Mouse (Mus musculus): ENCODE results near the gene Ifnar1.

Gene Ifnar1

DNA sequence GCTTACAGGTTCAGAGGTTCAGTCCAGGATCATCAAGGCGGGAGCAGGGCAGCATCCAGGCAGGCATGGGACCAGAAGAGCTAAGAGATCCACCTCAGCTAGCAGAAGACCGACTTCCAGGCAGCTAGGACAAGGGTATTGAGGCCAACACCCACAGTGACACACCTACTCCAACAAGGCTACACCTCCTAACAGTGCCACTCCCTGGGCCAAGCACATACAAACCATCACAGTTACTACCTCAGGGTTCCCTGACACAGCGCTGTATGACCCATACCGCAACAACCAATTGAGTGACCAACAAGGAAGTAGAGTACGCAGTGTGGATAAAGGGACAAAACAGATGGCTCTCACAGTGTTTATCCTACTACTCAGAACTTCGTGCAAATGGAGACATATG is 51.3 kb downstream of the Ifnar1 start:
- DNase-seq (ENCODE audit: extremely low read depth, insufficient read length, low spot score) = no peak

DNA sequence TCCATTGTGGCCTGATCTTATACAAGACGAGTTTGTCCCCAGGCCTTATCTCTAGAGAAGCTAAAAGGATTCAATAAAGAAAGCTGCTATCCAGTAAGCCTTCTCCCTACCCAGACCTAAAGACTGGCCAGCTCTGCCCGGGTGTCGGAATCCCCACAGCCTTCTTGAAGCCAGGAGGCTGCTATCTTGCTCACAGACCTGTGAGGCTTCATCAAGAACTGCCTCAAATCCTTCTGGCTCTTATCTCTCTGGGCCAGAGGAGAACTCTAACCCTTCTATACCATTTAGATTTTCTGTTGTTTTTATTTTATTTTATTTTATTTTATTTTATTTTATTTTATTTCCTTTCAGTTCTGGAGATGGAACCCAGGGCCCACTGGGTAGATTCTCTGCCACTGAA is 52.0 kb downstream of the Ifnar1 start:
- DNase-seq (ENCODE audit: extremely low read depth, insufficient read length, low spot score) = no peak

DNA sequence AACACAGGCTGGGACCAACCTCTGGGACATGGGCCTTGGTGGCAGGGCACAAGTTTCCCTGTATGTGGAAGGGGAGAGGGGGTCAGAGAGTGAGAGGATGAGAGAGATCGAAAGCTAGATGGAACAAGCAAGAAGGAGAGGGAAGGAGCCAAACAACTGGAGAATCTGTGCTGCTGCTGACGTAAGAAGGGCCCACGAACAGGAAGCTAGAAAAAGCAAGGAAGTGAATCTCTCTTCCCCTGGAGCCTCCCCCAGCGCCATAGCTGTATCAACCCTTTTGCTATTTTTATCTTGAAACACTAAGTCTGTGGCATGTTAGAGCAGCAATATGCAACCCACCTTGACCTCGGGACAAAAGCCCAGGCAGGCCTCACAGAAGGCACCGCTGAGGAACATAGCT is 53.0 kb downstream of the Ifnar1 start:
- DNase-seq (ENCODE audit: extremely low read depth, insufficient read length, low spot score) = no peak

DNA sequence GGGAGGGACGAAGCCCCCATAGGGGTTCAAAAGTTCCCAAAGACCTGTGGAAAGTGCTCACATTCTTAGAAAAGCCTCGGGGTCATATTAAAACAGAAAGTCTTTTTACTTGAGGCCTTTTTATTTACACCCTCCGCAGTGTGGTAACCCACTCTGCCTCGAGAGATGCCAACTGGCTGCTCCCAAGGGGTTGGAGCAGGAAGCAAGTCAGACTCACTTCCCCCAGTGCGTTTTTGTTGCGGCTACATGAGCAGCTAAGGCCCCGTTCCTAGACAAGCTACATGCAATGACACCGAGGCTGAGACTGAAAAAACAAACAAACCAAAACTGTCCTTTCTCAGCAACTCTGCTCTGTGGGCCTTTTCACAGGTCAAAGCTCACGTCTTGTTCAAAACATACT is 53.5 kb downstream of the Ifnar1 start:
- DNase-seq (ENCODE audit: extremely low read depth, insufficient read length, low spot score) = no peak

DNA sequence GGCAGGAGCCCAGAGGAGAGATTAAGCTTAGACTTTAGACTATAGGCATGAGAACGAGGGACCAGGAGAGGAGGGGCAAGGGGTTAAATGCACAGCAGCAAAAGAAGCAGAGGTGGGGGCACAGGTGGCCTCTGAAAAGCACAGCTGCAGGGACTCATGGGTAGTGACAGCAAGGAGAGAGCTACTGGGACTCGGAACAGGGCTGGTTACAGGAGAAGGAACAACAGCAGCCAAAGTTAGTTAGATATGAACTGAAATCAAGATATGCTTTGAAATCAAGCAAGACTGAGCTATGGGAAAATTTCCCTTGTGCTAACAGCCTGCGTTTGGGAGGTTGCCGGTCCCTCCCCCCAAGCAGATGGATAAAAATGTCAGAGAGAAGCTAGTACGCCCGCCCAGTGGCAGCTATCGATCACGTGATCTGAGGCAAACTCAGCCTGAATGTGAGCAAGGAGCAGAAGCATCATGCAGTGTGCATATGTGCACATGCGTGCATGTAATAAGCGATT is 56.6 kb downstream of the Ifnar1 start:
- no peak for DNase-seq (ENCODE audit: extremely low read depth, insufficient read length, low spot score)

GRCm38 (mm10) chr16:91543619-91544018 is 58.6 kb downstream of the Ifnar1 start:
- no peak for DNase-seq (ENCODE audit: extremely low read depth, insufficient read length, low spot score)

GRCm38 (mm10) chr16:91545597-91546281 is 60.7 kb downstream of the Ifnar1 start:
- DNase-seq (ENCODE audit: extremely low read depth, insufficient read length, low spot score) = no peak

DNA sequence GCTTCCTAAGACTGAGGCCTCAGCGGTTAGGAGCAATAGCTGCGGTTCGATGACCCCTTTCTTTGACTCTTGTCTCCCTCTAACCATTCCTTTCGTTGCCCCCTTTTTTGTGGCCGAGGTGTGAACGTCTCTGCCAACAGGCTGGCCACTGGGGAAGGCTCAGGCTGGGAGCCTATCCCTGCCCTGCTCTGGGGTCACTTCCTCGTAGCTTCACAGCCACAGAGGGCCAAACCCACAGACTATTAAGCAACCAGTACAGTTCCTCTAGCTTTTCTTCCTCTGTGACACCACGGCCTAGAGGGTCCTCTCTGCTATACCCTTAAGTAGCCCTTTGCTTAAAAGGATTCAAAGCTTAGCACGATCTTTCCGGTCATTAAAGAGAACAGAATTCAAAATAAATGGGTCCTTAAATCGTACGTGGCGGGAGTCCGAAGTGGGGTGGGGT is 61.4 kb downstream of the Ifnar1 start:
- DNase-seq (ENCODE audit: extremely low read depth, insufficient read length, low spot score) = no peak

- DNase-seq (ENCODE audit: extremely low read depth, insufficient read length, low spot score) = peak; percentile 72
Measured at GRCm38 (mm10) chr16:91546836-91547741, 62.1 kb downstream of the Ifnar1 start, which contains the start of gene Ifngr2. TSS of gene Ifngr2 (plus strand) at chr16:91547072.

DNA sequence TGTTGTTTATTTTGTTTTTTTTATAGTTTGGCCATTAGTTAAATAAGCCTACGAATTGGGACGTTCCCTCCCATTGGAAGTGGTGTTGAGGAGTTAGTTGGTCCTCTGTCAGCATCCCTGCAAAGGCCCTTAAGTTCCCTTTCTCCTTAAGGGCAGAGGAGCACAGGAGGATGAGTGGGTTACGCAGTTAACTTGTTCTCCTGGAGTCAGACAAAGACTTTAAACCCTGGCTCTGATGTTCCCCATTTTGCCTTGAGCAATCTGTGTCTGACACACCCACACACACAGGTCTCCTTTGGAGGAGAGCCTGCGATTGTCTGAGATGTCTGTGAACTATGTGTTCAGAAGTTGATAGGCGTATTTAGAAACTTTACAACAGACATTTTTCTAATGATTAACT is 62.9 kb downstream of the Ifnar1 start:
- no peak for DNase-seq (ENCODE audit: extremely low read depth, insufficient read length, low spot score)

- DNase-seq (ENCODE audit: extremely low read depth, insufficient read length, low spot score) = no peak
Measured at GRCm38 (mm10) chr16:91548586-91548985, 63.5 kb downstream of the Ifnar1 start.

DNA sequence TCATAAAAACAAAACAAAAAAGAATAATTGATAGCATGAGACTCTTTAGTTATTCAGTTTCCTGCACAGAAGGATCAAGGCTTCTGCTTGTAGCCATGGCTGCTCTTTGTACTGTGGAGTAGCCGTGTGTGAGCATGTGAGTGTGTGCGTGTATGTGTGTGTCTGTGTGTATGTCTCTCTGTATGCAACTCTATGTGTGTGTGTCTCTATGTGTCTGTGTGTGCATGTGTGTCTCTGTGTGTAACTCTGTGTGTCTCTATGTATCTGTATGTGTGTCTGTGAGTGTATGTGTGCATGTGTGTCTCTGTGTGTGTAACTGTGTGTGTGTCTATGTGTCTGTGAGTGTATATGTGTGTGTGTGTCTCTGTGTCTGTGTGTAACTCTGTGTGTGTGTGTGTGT is 64.0 kb downstream of the Ifnar1 start:
- DNase-seq (ENCODE audit: extremely low read depth, insufficient read length, low spot score) = no peak

- no peak for DNase-seq (ENCODE audit: extremely low read depth, insufficient read length, low spot score)
Measured at GRCm38 (mm10) chr16:91549616-91550015, 64.6 kb downstream of the Ifnar1 start.

DNA sequence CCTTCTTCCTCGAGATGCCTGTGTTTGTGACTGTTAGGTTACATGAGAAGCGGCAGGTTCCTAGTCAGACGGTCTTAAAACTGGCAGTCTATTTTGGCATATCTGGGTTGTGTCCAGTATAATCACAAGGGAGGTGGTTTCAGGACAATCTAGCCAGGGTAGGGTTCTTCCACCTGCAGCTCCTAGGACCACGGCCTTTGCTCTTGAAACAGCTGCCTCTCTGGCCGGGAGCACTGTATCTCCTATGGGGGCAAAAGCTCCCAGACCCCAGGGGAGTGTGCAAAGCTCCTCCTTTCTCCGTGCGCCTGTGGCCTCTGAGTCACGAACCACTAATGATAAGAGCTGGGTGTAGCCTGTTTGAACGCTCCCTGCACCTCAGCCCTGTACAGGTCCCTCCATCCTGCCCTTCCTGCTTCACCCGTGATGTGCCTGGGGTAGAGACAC is 66.1 kb downstream of the Ifnar1 start:
- DNase-seq (ENCODE audit: extremely low read depth, insufficient read length, low spot score) = peak; percentile 44

DNA sequence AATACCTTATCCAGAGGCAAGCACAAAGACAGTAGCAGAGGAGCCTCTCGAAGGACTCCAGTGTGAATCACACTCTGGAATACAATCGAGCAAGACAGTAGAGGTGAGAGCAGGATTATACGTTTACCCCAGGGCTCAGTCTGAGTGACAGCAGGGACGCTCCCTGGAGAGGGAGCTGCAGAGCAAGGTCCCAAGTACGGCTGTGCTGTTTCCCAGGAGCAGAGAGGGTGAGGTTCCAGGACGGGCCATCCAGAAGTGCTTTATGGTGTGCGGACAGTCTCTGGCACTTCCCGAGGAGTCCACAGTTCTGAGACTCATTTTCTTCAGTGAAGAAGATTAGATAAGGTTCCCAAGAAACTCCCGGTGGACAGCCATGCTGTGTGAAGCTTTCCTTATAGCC is 67.0 kb downstream of the Ifnar1 start:
- no peak for DNase-seq (ENCODE audit: extremely low read depth, insufficient read length, low spot score)

GRCm38 (mm10) chr16:91553625-91554024 is 68.6 kb downstream of the Ifnar1 start:
- peak; percentile 45 for DNase-seq (ENCODE audit: extremely low read depth, insufficient read length, low spot score)

DNA sequence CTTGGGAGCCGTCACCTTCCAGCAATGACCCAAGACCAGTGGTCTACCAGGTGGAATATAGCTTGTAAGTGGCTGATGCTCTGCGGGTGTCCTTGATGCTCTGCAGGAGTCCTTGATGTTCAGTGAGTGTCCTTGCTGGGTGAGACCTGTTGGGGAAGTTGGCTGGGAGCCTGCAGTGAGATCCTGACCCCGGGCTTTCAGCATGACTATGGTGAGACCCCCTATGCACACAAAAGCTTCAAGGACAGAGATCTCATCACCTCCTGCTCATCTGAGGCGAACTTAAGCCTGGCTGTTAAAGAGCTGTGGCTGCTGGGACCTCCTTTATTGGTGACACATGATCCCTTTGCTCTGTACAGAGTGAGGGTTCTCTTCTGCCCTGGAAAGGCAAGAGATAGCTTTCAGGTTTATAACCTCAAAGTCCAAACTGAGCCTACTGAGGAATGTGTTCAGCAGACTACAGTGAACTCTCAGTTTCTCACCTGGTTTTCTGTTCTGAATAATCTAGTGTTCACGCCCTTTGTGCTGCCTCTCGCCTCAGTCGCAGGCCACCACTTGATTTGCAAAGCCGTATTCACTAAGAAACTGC is 70.1 kb downstream of the Ifnar1 start:
- no peak for DNase-seq (ENCODE audit: extremely low read depth, insufficient read length, low spot score)

GRCm38 (mm10) chr16:91556659-91557058 is 71.6 kb downstream of the Ifnar1 start:
- DNase-seq (ENCODE audit: extremely low read depth, insufficient read length, low spot score) = no peak
